Mouse (Mus musculus) right cerebral cortex, postnatal 25 days (tissue): ENCODE measurements around the gene Nova2.

Source experiments
- DNase-seq: peaks from one replicate; pipeline ENCODE4 v3.0.0; 2022

The Nova2 gene

GRCm38 (mm10) chr7:18926041-18926790 is 528 bp downstream of the Nova2 start:
- DNase-seq = peak; percentile 20

GRCm38 (mm10) chr7:18926911-18927310 is 1.2 kb downstream of the Nova2 start:
- no peak for DNase-seq

GRCm38 (mm10) chr7:18927759-18928158 is 2.1 kb downstream of the Nova2 start:
- DNase-seq = no peak

- DNase-seq = no peak
Observed at GRCm38 (mm10) chr7:18942376-18942775, 16.7 kb downstream of the Nova2 start.

GRCm38 (mm10) chr7:18942815-18943214 is 17.1 kb downstream of the Nova2 start:
- DNase-seq = no peak

GRCm38 (mm10) chr7:18948151-18948550 is 22.5 kb downstream of the Nova2 start:
- DNase-seq = no peak

- no peak for DNase-seq
Observed at GRCm38 (mm10) chr7:18949781-18950522, 24.3 kb downstream of the Nova2 start.

GRCm38 (mm10) chr7:18950523-18951315 is 25.0 kb downstream of the Nova2 start:
- DNase-seq = no peak

GRCm38 (mm10) chr7:18951397-18951796 is 25.7 kb downstream of the Nova2 start:
- DNase-seq = no peak

GRCm38 (mm10) chr7:18957569-18958383 is 32.1 kb downstream of the Nova2 start:
- DNase-seq = peak; percentile 62

GRCm38 (mm10) chr7:18958384-18958766 is 32.7 kb downstream of the Nova2 start:
- DNase-seq = no peak

GRCm38 (mm10) chr7:18959446-18959845 is 33.8 kb downstream of the Nova2 start:
- DNase-seq = no peak

- no peak for DNase-seq
Observed at GRCm38 (mm10) chr7:18962171-18962792, 36.6 kb downstream of the Nova2 start.

GRCm38 (mm10) chr7:18962795-18963194 is 37.1 kb downstream of the Nova2 start:
- DNase-seq = no peak

- DNase-seq = no peak
Observed at GRCm38 (mm10) chr7:18963294-18963843, 37.7 kb downstream of the Nova2 start.

- no peak for DNase-seq
Observed at GRCm38 (mm10) chr7:18965312-18965711, 39.6 kb downstream of the Nova2 start.

- no peak for DNase-seq
Observed at GRCm38 (mm10) chr7:18967603-18968002, 41.9 kb downstream of the Nova2 start.

GRCm38 (mm10) chr7:18970956-18971355 is 45.3 kb downstream of the Nova2 start:
- no peak for DNase-seq

- no peak for DNase-seq
Observed at GRCm38 (mm10) chr7:18978381-18978780, 52.7 kb downstream of the Nova2 start.

GRCm38 (mm10) chr7:18986503-18986902 is 60.8 kb downstream of the Nova2 start:
- DNase-seq = no peak

GRCm38 (mm10) chr7:18987100-18987499 is 61.4 kb downstream of the Nova2 start, which contains the start of gene Nanos2:
Gene Nanos2, plus strand, starts transcription at chr7:18987400.
- no peak for DNase-seq

GRCm38 (mm10) chr7:18987747-18988146 is 62.1 kb downstream of the Nova2 start:
- DNase-seq = no peak
